Mouse (Mus musculus): ENCODE data around the gene Nek7. TPM values are rescaled to one million over a fixed set of nuclear protein-coding genes. Genes with fewer than 3 reads are reported as not detected.

Nek7 gene
- polyA plus RNA-seq, 1 experiment from 2014 or later: 21.5 TPM

GRCm38 (mm10) chr1:138598087-138598486, 21.9 kb downstream of the Nek7 start:
- Histone ChIP-seq H3K9me3 (replicated peaks; ENCODE audit: control insufficient read depth, low read length, poor library complexity, severe bottlenecking) (no peaks in the 10 kb centered on the region), H3K36me3 (ENCODE audit: control insufficient read depth, insufficient read depth, low read length) (no peaks in the 10 kb centered on the region), H3K9ac (ENCODE audit: low read depth, low read length) (no peak overlapping the region), H3K4me1 (ENCODE audit: control insufficient read depth, insufficient read depth, low read length) (peaks cover 5% of the 10 kb centered on the region; the same call in 1 of the 2 replicates), H3K4me2 (ENCODE audit: low read length) (no peak overlapping the region), H3K4me3 (ENCODE audit: low read depth, low read length) (no peak overlapping the region), H3K27me3 (ENCODE audit: control insufficient read depth, insufficient read depth, low read depth, low read length) (no peaks in the 10 kb centered on the region), H3K27ac (ENCODE audit: low read length) (no peak overlapping the region)
- 79% methylated on average over 11 of the region's 11 CpGs for WGBS
- ATAC-seq: no peak

- H3K4me3 ChIP-seq (ENCODE audit: low read depth, low read length): no peak overlapping the region
- WGBS: 64% methylated on average over 4 of the region's 4 CpGs
- peaks cover 5% of the 10 kb centered on the region; the same call in 1 of the 2 replicates for H3K4me1 ChIP-seq (ENCODE audit: control insufficient read depth, insufficient read depth, low read length)
- H3K4me2 ChIP-seq (ENCODE audit: low read length): no peak overlapping the region
- ATAC-seq: no peak
- H3K27me3 ChIP-seq (ENCODE audit: control insufficient read depth, insufficient read depth, low read depth, low read length): no peaks in the 10 kb centered on the region
- no peak overlapping the region for H3K9ac ChIP-seq (ENCODE audit: low read depth, low read length)
- H3K9me3 ChIP-seq (replicated peaks; ENCODE audit: control insufficient read depth, low read length, poor library complexity, severe bottlenecking): no peaks in the 10 kb centered on the region
- H3K36me3 ChIP-seq (ENCODE audit: control insufficient read depth, insufficient read depth, low read length): no peaks in the 10 kb centered on the region
- no peak overlapping the region for H3K27ac ChIP-seq (ENCODE audit: low read length)
These were observed 23.7 kb downstream of the Nek7 start for GRCm38 (mm10) chr1:138596127-138596706.

GRCm38 (mm10) chr1:138594910-138595309, 25.0 kb downstream of the Nek7 start:
- Histone ChIP-seq H3K4me1 (ENCODE audit: control insufficient read depth, insufficient read depth, low read length) (no peaks in the 10 kb centered on the region), H3K27me3 (ENCODE audit: control insufficient read depth, insufficient read depth, low read depth, low read length) (no peaks in the 10 kb centered on the region), H3K4me3 (ENCODE audit: low read depth, low read length) (no peak overlapping the region), H3K27ac (ENCODE audit: low read length) (no peak overlapping the region), H3K36me3 (ENCODE audit: control insufficient read depth, insufficient read depth, low read length) (no peaks in the 10 kb centered on the region), H3K9me3 (replicated peaks; ENCODE audit: control insufficient read depth, low read length, poor library complexity, severe bottlenecking) (no peaks in the 10 kb centered on the region), H3K9ac (ENCODE audit: low read depth, low read length) (no peak overlapping the region), H3K4me2 (ENCODE audit: low read length) (no peak overlapping the region)
- WGBS: 46% methylated on average over 5 of the region's 5 CpGs
- ATAC-seq: no peak

GRCm38 (mm10) chr1:138593922-138594321, 26.0 kb downstream of the Nek7 start:
- Histone ChIP-seq H3K9me3 (replicated peaks; ENCODE audit: control insufficient read depth, low read length, poor library complexity, severe bottlenecking) (no peaks in the 10 kb centered on the region), H3K9ac (ENCODE audit: low read depth, low read length) (no peak overlapping the region), H3K4me1 (ENCODE audit: control insufficient read depth, insufficient read depth, low read length) (no peaks in the 10 kb centered on the region), H3K27me3 (ENCODE audit: control insufficient read depth, insufficient read depth, low read depth, low read length) (no peaks in the 10 kb centered on the region), H3K4me3 (ENCODE audit: low read depth, low read length) (no peak overlapping the region), H3K36me3 (ENCODE audit: control insufficient read depth, insufficient read depth, low read length) (no peaks in the 10 kb centered on the region), H3K4me2 (ENCODE audit: low read length) (no peak overlapping the region), H3K27ac (ENCODE audit: low read length) (no peak overlapping the region)
- WGBS: 91% methylated on average over 5 of the region's 5 CpGs
- ATAC-seq: no peak

- Histone ChIP-seq H3K27ac (ENCODE audit: low read length) (no peak overlapping the region), H3K9me3 (replicated peaks; ENCODE audit: control insufficient read depth, low read length, poor library complexity, severe bottlenecking) (no peaks in the 10 kb centered on the region), H3K9ac (ENCODE audit: low read depth, low read length) (no peak overlapping the region), H3K4me2 (ENCODE audit: low read length) (no peak overlapping the region), H3K36me3 (ENCODE audit: control insufficient read depth, insufficient read depth, low read length) (no peaks in the 10 kb centered on the region), H3K4me1 (ENCODE audit: control insufficient read depth, insufficient read depth, low read length) (no peaks in the 10 kb centered on the region), H3K27me3 (ENCODE audit: control insufficient read depth, insufficient read depth, low read depth, low read length) (no peaks in the 10 kb centered on the region), H3K4me3 (ENCODE audit: low read depth, low read length) (no peak overlapping the region)
- ATAC-seq: no peak
- 93% methylated on average over 4 of the region's 4 CpGs for WGBS
These were observed 27.5 kb downstream of the Nek7 start for GRCm38 (mm10) chr1:138592466-138592865.

- no peak overlapping the region for H3K9ac ChIP-seq (ENCODE audit: low read depth, low read length)
- H3K36me3 ChIP-seq (ENCODE audit: control insufficient read depth, insufficient read depth, low read length): no peaks in the 10 kb centered on the region
- WGBS: 96% methylated on average over 8 of the region's 8 CpGs
- no peak for ATAC-seq
- no peaks in the 10 kb centered on the region for H3K27me3 ChIP-seq (ENCODE audit: control insufficient read depth, insufficient read depth, low read depth, low read length)
- H3K4me3 ChIP-seq (ENCODE audit: low read depth, low read length): no peak overlapping the region
- no peak overlapping the region for H3K27ac ChIP-seq (ENCODE audit: low read length)
- H3K4me2 ChIP-seq (ENCODE audit: low read length): no peak overlapping the region
- H3K4me1 ChIP-seq (ENCODE audit: control insufficient read depth, insufficient read depth, low read length): no peaks in the 10 kb centered on the region
- no peaks in the 10 kb centered on the region for H3K9me3 ChIP-seq (replicated peaks; ENCODE audit: control insufficient read depth, low read length, poor library complexity, severe bottlenecking)
These were observed 29.4 kb downstream of the Nek7 start for GRCm38 (mm10) chr1:138590451-138591022.

- Histone ChIP-seq H3K4me3 (ENCODE audit: low read depth, low read length) (no peak overlapping the region), H3K4me2 (ENCODE audit: low read length) (no peak overlapping the region), H3K4me1 (ENCODE audit: control insufficient read depth, insufficient read depth, low read length) (no peaks in the 10 kb centered on the region), H3K9ac (ENCODE audit: low read depth, low read length) (no peak overlapping the region), H3K27me3 (ENCODE audit: control insufficient read depth, insufficient read depth, low read depth, low read length) (no peaks in the 10 kb centered on the region), H3K9me3 (replicated peaks; ENCODE audit: control insufficient read depth, low read length, poor library complexity, severe bottlenecking) (no peaks in the 10 kb centered on the region), H3K36me3 (ENCODE audit: control insufficient read depth, insufficient read depth, low read length) (no peaks in the 10 kb centered on the region), H3K27ac (ENCODE audit: low read length) (no peak overlapping the region)
- ATAC-seq: no peak
- 69% methylated on average over 3 of the region's 3 CpGs for WGBS
These were observed 30.8 kb downstream of the Nek7 start for GRCm38 (mm10) chr1:138589126-138589525.

GRCm38 (mm10) chr1:138587812-138588211, 32.1 kb downstream of the Nek7 start:
- H3K27me3 ChIP-seq (ENCODE audit: control insufficient read depth, insufficient read depth, low read depth, low read length): no peaks in the 10 kb centered on the region

GRCm38 (mm10) chr1:138586891-138587290, 33.0 kb downstream of the Nek7 start:
- Histone ChIP-seq H3K9ac (ENCODE audit: low read depth, low read length) (no peak overlapping the region), H3K36me3 (ENCODE audit: control insufficient read depth, insufficient read depth, low read length) (no peaks in the 10 kb centered on the region), H3K27ac (ENCODE audit: low read length) (no peak overlapping the region), H3K27me3 (ENCODE audit: control insufficient read depth, insufficient read depth, low read depth, low read length) (no peaks in the 10 kb centered on the region), H3K9me3 (replicated peaks; ENCODE audit: control insufficient read depth, low read length, poor library complexity, severe bottlenecking) (no peaks in the 10 kb centered on the region), H3K4me3 (ENCODE audit: low read depth, low read length) (no peak overlapping the region), H3K4me1 (ENCODE audit: control insufficient read depth, insufficient read depth, low read length) (no peaks in the 10 kb centered on the region), H3K4me2 (ENCODE audit: low read length) (no peak overlapping the region)
- 97% methylated on average over 2 of the region's 2 CpGs for WGBS
- ATAC-seq: no peak

More at GRCm38 (mm10) chr1:138587812-138588211, 32.1 kb downstream of the Nek7 start:
- Histone ChIP-seq H3K36me3 (ENCODE audit: control insufficient read depth, insufficient read depth, low read length) (no peaks in the 10 kb centered on the region), H3K4me1 (ENCODE audit: control insufficient read depth, insufficient read depth, low read length) (no peaks in the 10 kb centered on the region), H3K4me3 (ENCODE audit: low read depth, low read length) (no peak overlapping the region), H3K9me3 (replicated peaks; ENCODE audit: control insufficient read depth, low read length, poor library complexity, severe bottlenecking) (no peaks in the 10 kb centered on the region), H3K9ac (ENCODE audit: low read depth, low read length) (no peak overlapping the region), H3K27ac (ENCODE audit: low read length) (no peak overlapping the region), H3K4me2 (ENCODE audit: low read length) (no peak overlapping the region)
- 70% methylated on average over 3 of the region's 3 CpGs for WGBS
- ATAC-seq: no peak

Measured in midbrain, embryonic 16.5 days (tissue).